In genomic region chr17:30524451-30524850, GRCm38 (mm10) we compare ENCODE assay signal across 11 mouse cellular contexts. TPM values are rescaled to one million over a fixed set of nuclear protein-coding genes. Genes with fewer than 3 reads are reported as not detected.
DNase-seq lines count a peak whose midpoint lies in the region; ATAC-seq and TF ChIP-seq lines count a peak whose summit lies in the region.
"Had no signal": no experiment of that assay in that cellular context is flagged by ENCODE, and none has a peak within 500 bp of the region (broad histone marks: within the 10 kb centered on the region; RNA-seq: fewer than 3 reads in every experiment).

No protein-coding gene starts in this region.

- TF ChIP-seq CTCF in thymus, adult 2 months (IDR thresholded peaks at IDR 0.05; ENCODE audit: borderline replicate concordance, control insufficient read depth, extremely low read depth, insufficient read depth, low read length, poor library complexity), result no peak

- peaks cover 7% of the 10 kb centered on the region for H3K36me3 ChIP-seq in thymus, adult 2 months (ENCODE audit: control insufficient read depth, insufficient read depth, low read length)
- H3K36me3 ChIP-seq in midbrain, embryonic 14.5 days (ENCODE audit: control insufficient read depth, insufficient read depth, low read length), result 0 out of 2 replicates have a peak, but pooled peaks cover 18% of the 10 kb centered on the region
- no peaks in the 10 kb centered on the region for H3K36me3 ChIP-seq in midbrain, embryonic 11.5 days (ENCODE audit: control insufficient read depth, insufficient read depth, low read length)

- ATAC-seq in midbrain, embryonic 14.5 days (ENCODE audit: low FRiP score, low TSS enrichment), result no peak
- ATAC-seq in midbrain, embryonic 11.5 days (ENCODE audit: low FRiP score), result no peak
- ATAC-seq: inflammation-experienced regulatory T-cells, adult 6 months; liver, embryonic 12.5 days had no signal

- H3K9me3 ChIP-seq in midbrain, embryonic 14.5 days (ENCODE audit: control insufficient read depth, low read length), result no peaks in the 10 kb centered on the region
- no peaks in the 10 kb centered on the region for H3K9me3 ChIP-seq in midbrain, embryonic 11.5 days (ENCODE audit: control insufficient read depth, low read length)
- H3K9me3 ChIP-seq: liver, embryonic 12.5 days had no signal

- H3K4me1 ChIP-seq in thymus, adult 2 months (replicated peaks; ENCODE audit: control insufficient read depth, insufficient read depth, low read length), result peaks cover 3% of the 10 kb centered on the region
- H3K4me1 ChIP-seq in midbrain, embryonic 14.5 days (ENCODE audit: control insufficient read depth, insufficient read depth, low read length), result no peaks in the 10 kb centered on the region
- H3K4me1 ChIP-seq in midbrain, embryonic 11.5 days (ENCODE audit: control insufficient read depth, insufficient read depth, low read length), result no peaks in the 10 kb centered on the region
- H3K4me1 ChIP-seq: liver, embryonic 12.5 days had no signal

- no peak overlapping the region for H3K9ac ChIP-seq in midbrain, embryonic 14.5 days (replicated peaks; ENCODE audit: low read length)
- H3K9ac ChIP-seq in midbrain, embryonic 11.5 days (ENCODE audit: low read length), result no peak overlapping the region
- H3K9ac ChIP-seq: liver, embryonic 12.5 days had no signal

- no peak for TF ChIP-seq POLR2A in thymus, adult 2 months (IDR thresholded peaks at IDR 0.05; ENCODE audit: control insufficient read depth, extremely low read depth, insufficient read depth, low read length, poor library complexity)

- peak; percentile 85 for DNase-seq in heart, adult 11 months
- no peak for DNase-seq in heart, postnatal 4 days
- peak; percentile 48 for DNase-seq in thymus, postnatal 14 days
- DNase-seq in thymus, adult 2 months, result no peak
- peak; percentile 49 to 82 for DNase-seq in left cerebral cortex, adult 9 months (ENCODE audit: low spot score in 2 of 2)
- no peak for DNase-seq in midbrain, embryonic 14.5 days
- no peak for DNase-seq in midbrain, embryonic 11.5 days (ENCODE audit: low spot score, missing footprints)
- DNase-seq in kidney, postnatal 36 days, result no peak
- DNase-seq: spleen, adult 18-20 months had no signal

- no peaks in the 10 kb centered on the region for H3K27me3 ChIP-seq in thymus, adult 2 months (ENCODE audit: control insufficient read depth, insufficient read depth, low read length)
- no peaks in the 10 kb centered on the region for H3K27me3 ChIP-seq in midbrain, embryonic 14.5 days (ENCODE audit: control insufficient read depth, insufficient read depth, low read length)
- H3K27me3 ChIP-seq in midbrain, embryonic 11.5 days (ENCODE audit: control insufficient read depth, insufficient read depth, low read length), result no peaks in the 10 kb centered on the region
- H3K27me3 ChIP-seq: liver, embryonic 12.5 days had no signal

- WGBS in thymus, adult 2 months, result 42% methylated on average over 7 of the region's 7 CpGs
- WGBS in midbrain, embryonic 14.5 days, result 92% methylated on average over 7 of the region's 7 CpGs
- 83% methylated on average over 7 of the region's 7 CpGs for WGBS in midbrain, embryonic 11.5 days

- no peak overlapping the region for H3K4me2 ChIP-seq in midbrain, embryonic 14.5 days (ENCODE audit: low read length)
- no peak overlapping the region for H3K4me2 ChIP-seq in midbrain, embryonic 11.5 days
- H3K4me2 ChIP-seq: liver, embryonic 12.5 days had no signal

- no peak overlapping the region for H3K4me3 ChIP-seq in thymus, adult 2 months (ENCODE audit: control insufficient read depth, insufficient read depth, low read length)
- no peak overlapping the region for H3K4me3 ChIP-seq in midbrain, embryonic 14.5 days (replicated peaks; ENCODE audit: low read depth, low read length)
- no peak overlapping the region for H3K4me3 ChIP-seq in midbrain, embryonic 11.5 days (ENCODE audit: low read depth, low read length)
- H3K4me3 ChIP-seq: liver, embryonic 12.5 days had no signal

- no peak overlapping the region for H3K27ac ChIP-seq in thymus, adult 2 months (ENCODE audit: control insufficient read depth, insufficient read depth, low read length)
- no peak overlapping the region for H3K27ac ChIP-seq in midbrain, embryonic 14.5 days (replicated peaks; ENCODE audit: low read depth, low read length)
- no peak overlapping the region for H3K27ac ChIP-seq in midbrain, embryonic 11.5 days (ENCODE audit: low read depth, low read length)
- H3K27ac ChIP-seq: liver, embryonic 12.5 days had no signal

RNA-seq across cellular contexts. Expression of gene Btbd9, which starts 51.8 kb away (rescaled TPM):
- 10 to 100 TPM; 40.6 to 40.9 TPM for total RNA-seq in heart, postnatal 4 days (2021)
- polyA plus RNA-seq in thymus, adult 2 months (2012; rRNA removed), result 29.1 and 33.7 TPM in 2 replicates
- 129 and 140 TPM in 2 replicates for polyA plus RNA-seq in midbrain, embryonic 14.5 days (2014; fragmentation: Nextera tagmentation; extraction: Ambion mirVana)
- 57.5 and 59.7 TPM in 2 replicates for polyA plus RNA-seq in midbrain, embryonic 11.5 days (2014; fragmentation: Nextera tagmentation; extraction: Ambion mirVana)

Comparison
In these comparisons a context has a peak if more than half of its experiments do, and no peak if none do; other contexts are left out.
1. DNase-seq: peak in heart, adult 11 months (single experiment), thymus, postnatal 14 days (single experiment) and left cerebral cortex, adult 9 months (2 of 2); none in heart, postnatal 4 days (single experiment), thymus, adult 2 months (single experiment), midbrain, embryonic 14.5 days (single experiment), midbrain, embryonic 11.5 days (single experiment) and kidney, postnatal 36 days (0 of 2).